Mouse (Mus musculus): ENCODE data around the gene Gdf2.

The Gdf2 gene

DNA sequence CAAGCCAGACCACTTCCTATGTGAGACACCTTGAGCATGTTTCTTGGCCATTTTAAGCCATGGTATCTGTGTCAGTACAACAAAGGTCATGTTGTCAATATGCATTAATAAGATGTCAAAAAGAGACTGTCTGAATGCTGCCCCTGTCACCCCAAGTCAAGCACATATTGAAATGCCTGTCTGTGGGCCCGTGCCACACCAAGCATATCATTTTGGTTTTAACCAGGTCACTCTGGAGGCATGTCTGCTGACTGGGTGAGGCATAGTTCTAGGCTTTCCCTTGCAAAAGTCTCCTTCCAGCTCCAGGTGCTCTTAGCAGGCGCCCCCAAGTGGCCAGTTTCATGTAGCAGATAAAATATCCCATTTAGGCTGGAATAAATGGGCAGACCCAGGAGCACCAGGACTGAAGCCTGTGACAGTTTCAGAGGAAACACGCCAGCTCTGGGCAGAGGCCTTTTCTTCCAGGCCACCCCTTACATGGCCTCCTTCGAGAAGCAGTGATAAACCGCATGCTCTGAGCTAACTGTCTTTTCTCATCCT, 7.0 kb upstream of the Gdf2 start:
- no peaks in the 10 kb centered on the region for H3K36me3 ChIP-seq (ENCODE audit: control insufficient read depth, insufficient read depth, low read length, poor library complexity, severe bottlenecking)
- H3K27me3 ChIP-seq (ENCODE audit: control insufficient read depth, insufficient read depth, low read length, poor library complexity, severe bottlenecking) = no peaks in the 10 kb centered on the region
- DNase-seq (ENCODE audit: low read depth, low spot score) = no peak

DNA sequence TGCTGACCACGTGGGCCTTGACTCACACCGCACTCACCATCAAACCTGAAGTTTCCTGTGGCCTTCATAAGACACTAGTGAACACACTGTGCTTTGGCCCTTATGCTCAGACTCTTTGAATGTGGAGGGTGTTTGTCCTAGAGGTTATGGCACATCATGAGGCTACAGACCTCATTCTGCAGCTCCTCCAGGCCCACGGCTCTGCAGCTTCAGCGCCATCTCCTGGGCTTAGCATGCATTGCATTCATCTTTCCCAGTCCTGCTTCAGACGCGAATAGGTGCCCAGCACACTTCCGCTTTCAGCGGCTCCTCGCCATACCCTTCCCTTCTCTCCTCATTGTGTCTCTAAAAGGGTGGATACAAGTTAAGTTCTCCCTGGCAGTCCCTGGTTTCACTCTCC, 1.7 kb upstream of the Gdf2 start:
- DNase-seq (ENCODE audit: low read depth, low spot score) = no peak
- no peaks in the 10 kb centered on the region for H3K36me3 ChIP-seq (ENCODE audit: control insufficient read depth, insufficient read depth, low read length, poor library complexity, severe bottlenecking)

DNA sequence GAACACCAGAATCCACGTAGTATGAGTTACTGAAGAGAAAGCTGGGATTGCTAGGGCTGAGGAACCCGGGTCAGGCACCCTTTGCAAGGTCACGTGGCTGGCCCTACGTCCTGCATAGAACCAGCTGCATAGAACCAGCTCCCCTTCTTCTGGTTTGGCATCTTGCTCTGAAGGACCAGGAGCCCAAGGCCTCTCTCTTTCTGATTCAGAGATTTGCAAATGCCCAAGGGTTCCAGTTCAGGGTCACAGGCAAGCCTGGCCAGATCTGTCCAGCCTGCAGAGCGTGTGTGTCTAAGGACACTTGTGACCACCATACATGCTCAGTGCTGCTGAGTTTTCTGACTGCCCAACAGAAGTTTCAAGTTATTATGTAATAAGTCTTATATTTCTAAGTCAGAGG, 1.4 kb downstream of the Gdf2 start:
- DNase-seq (ENCODE audit: low read depth, low spot score) = no peak
- no peaks in the 10 kb centered on the region for H3K27me3 ChIP-seq (ENCODE audit: control insufficient read depth, insufficient read depth, low read length, poor library complexity, severe bottlenecking)
- no peaks in the 10 kb centered on the region for H3K36me3 ChIP-seq (ENCODE audit: control insufficient read depth, insufficient read depth, low read length, poor library complexity, severe bottlenecking)

More for the DNA sequence above, 1.7 kb upstream of the Gdf2 start:
- H3K27me3 ChIP-seq (ENCODE audit: control insufficient read depth, insufficient read depth, low read length, poor library complexity, severe bottlenecking) = no peaks in the 10 kb centered on the region

DNA sequence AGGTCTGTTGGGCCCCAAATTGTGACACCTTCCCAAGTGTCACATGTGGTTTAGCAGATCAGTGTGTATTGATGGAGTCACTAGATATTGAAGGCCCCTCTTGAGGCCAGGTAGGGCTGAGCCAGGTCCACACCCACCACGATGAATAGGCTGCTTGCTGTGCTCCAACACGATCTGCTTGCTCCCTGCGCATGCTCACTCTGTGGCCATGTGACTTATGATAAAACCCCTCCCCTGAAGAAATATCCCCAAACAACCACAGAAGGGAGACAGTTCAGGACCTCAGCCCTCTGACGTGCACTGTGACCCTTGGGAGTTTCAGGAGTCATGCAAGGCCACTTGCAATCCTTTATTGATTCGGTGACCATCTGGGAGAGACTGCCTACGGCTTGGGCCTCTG, 5.3 kb downstream of the Gdf2 start:
- H3K36me3 ChIP-seq (ENCODE audit: control insufficient read depth, insufficient read depth, low read length, poor library complexity, severe bottlenecking) = no peaks in the 10 kb centered on the region
- DNase-seq (ENCODE audit: low read depth, low spot score) = no peak
- no peaks in the 10 kb centered on the region for H3K27me3 ChIP-seq (ENCODE audit: control insufficient read depth, insufficient read depth, low read length, poor library complexity, severe bottlenecking)

- no peak for DNase-seq (ENCODE audit: low read depth, low spot score)
- H3K36me3 ChIP-seq (ENCODE audit: control insufficient read depth, insufficient read depth, low read length, poor library complexity, severe bottlenecking) = no peaks in the 10 kb centered on the region
- no peaks in the 10 kb centered on the region for H3K27me3 ChIP-seq (ENCODE audit: control insufficient read depth, insufficient read depth, low read length, poor library complexity, severe bottlenecking)
These were observed 11.6 kb downstream of the Gdf2 start for GRCm38 (mm10) chr14:33952233-33952981.

GRCm38 (mm10) chr14:33953761-33954160, 12.9 kb downstream of the Gdf2 start, which contains the start of gene Rbp3:
Rbp3 (plus strand) TSS chr14:33954003.
- Histone ChIP-seq H3K27me3 (ENCODE audit: control insufficient read depth, insufficient read depth, low read length, poor library complexity, severe bottlenecking) (no peaks in the 10 kb centered on the region), H3K36me3 (ENCODE audit: control insufficient read depth, insufficient read depth, low read length, poor library complexity, severe bottlenecking) (no peaks in the 10 kb centered on the region)
- no peak for DNase-seq (ENCODE audit: low read depth, low spot score)

- H3K36me3 ChIP-seq (ENCODE audit: control insufficient read depth, insufficient read depth, low read length, poor library complexity, severe bottlenecking) = no peaks in the 10 kb centered on the region
- no peak for DNase-seq (ENCODE audit: low read depth, low spot score)
- no peaks in the 10 kb centered on the region for H3K27me3 ChIP-seq (ENCODE audit: control insufficient read depth, insufficient read depth, low read length, poor library complexity, severe bottlenecking)
These were observed 15.2 kb downstream of the Gdf2 start for GRCm38 (mm10) chr14:33956055-33956454.

- Histone ChIP-seq H3K27me3 (ENCODE audit: control insufficient read depth, insufficient read depth, low read length, poor library complexity, severe bottlenecking) (no peaks in the 10 kb centered on the region), H3K36me3 (ENCODE audit: control insufficient read depth, insufficient read depth, low read length, poor library complexity, severe bottlenecking) (no peaks in the 10 kb centered on the region)
- no peak for DNase-seq (ENCODE audit: low read depth, low spot score)
These were observed 17.3 kb downstream of the Gdf2 start for GRCm38 (mm10) chr14:33958186-33958585.

GRCm38 (mm10) chr14:33958841-33959240, 18.0 kb downstream of the Gdf2 start:
- Histone ChIP-seq H3K36me3 (ENCODE audit: control insufficient read depth, insufficient read depth, low read length, poor library complexity, severe bottlenecking) (no peaks in the 10 kb centered on the region), H3K27me3 (ENCODE audit: control insufficient read depth, insufficient read depth, low read length, poor library complexity, severe bottlenecking) (no peaks in the 10 kb centered on the region)
- no peak for DNase-seq (ENCODE audit: low read depth, low spot score)

DNA sequence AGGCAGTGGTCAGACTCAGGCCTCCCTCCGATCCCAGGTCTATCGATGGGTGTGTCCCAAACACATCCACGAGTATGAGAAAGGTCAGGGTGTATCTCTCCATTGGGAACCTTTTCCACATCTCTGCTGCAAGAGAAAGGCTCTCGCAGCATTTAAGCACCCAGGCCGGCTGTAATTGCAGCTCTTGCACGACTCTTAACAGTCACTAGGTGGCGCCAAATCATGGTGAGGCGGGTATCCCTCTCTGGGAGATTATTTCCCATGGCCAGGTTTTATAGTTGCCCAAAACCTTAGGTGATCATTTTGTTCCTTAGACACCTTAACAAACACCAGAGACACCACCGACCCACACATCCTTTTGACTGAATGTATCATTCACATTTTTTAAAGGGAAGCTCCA, 18.5 kb downstream of the Gdf2 start:
- no peak for DNase-seq (ENCODE audit: low read depth, low spot score)
- H3K36me3 ChIP-seq (ENCODE audit: control insufficient read depth, insufficient read depth, low read length, poor library complexity, severe bottlenecking) = no peaks in the 10 kb centered on the region
- H3K27me3 ChIP-seq (ENCODE audit: control insufficient read depth, insufficient read depth, low read length, poor library complexity, severe bottlenecking) = no peaks in the 10 kb centered on the region

GRCm38 (mm10) chr14:33965675-33966074, 24.8 kb downstream of the Gdf2 start:
- Histone ChIP-seq H3K36me3 (ENCODE audit: control insufficient read depth, insufficient read depth, low read length, poor library complexity, severe bottlenecking) (no peaks in the 10 kb centered on the region), H3K27me3 (ENCODE audit: control insufficient read depth, insufficient read depth, low read length, poor library complexity, severe bottlenecking) (no peaks in the 10 kb centered on the region)
- DNase-seq (ENCODE audit: low read depth, low spot score) = no peak

DNA sequence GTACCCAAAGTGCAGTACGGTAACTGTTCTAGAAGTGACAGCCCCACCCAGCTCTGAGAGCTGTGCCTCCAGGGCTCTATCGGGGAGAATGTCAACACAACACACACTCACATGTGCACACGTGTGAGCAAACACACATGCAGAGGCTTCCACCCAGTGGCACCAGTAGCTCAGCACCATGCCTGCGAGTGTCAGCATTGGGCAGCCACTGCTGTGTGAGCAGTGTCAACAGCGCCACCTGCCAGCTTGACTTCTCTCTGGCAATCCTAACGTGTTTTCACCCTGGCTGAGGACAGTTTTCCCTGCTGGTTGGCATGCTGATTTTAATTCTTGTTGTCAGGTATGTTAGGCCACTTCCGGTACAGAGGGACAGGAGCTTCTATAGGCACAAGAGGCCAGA, 31.8 kb downstream of the Gdf2 start:
- no peaks in the 10 kb centered on the region for H3K27me3 ChIP-seq (ENCODE audit: control insufficient read depth, insufficient read depth, low read length, poor library complexity, severe bottlenecking)
- no peak for DNase-seq (ENCODE audit: low read depth, low spot score)
- no peaks in the 10 kb centered on the region for H3K36me3 ChIP-seq (ENCODE audit: control insufficient read depth, insufficient read depth, low read length, poor library complexity, severe bottlenecking)

DNA sequence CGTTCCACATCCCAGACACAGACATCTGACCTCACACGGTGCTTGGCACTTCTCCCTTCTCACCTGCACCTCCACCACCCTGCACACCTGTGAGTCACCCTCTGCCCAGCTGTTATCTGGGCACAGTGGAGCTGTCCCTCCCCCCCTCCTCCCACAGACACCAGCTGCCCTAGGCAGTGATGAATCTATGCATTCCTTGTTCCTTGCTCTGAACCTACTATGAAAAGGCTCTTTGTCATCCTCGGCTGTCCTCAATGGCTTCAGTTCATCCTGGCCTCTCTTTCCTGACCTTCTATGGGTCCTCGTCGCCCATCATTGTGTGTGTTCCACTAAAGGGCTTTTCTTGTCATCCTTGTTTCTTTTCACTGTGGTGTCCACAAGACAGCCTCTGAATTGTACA, 33.9 kb downstream of the Gdf2 start:
- Histone ChIP-seq H3K36me3 (ENCODE audit: control insufficient read depth, insufficient read depth, low read length, poor library complexity, severe bottlenecking) (no peaks in the 10 kb centered on the region), H3K27me3 (ENCODE audit: control insufficient read depth, insufficient read depth, low read length, poor library complexity, severe bottlenecking) (no peaks in the 10 kb centered on the region)
- no peak for DNase-seq (ENCODE audit: low read depth, low spot score)

GRCm38 (mm10) chr14:33977748-33978147, 36.9 kb downstream of the Gdf2 start:
- H3K36me3 ChIP-seq (ENCODE audit: control insufficient read depth, insufficient read depth, low read length, poor library complexity, severe bottlenecking) = no peaks in the 10 kb centered on the region
- H3K27me3 ChIP-seq (ENCODE audit: control insufficient read depth, insufficient read depth, low read length, poor library complexity, severe bottlenecking) = no peaks in the 10 kb centered on the region
- no peak for DNase-seq (ENCODE audit: low read depth, low spot score)

DNA sequence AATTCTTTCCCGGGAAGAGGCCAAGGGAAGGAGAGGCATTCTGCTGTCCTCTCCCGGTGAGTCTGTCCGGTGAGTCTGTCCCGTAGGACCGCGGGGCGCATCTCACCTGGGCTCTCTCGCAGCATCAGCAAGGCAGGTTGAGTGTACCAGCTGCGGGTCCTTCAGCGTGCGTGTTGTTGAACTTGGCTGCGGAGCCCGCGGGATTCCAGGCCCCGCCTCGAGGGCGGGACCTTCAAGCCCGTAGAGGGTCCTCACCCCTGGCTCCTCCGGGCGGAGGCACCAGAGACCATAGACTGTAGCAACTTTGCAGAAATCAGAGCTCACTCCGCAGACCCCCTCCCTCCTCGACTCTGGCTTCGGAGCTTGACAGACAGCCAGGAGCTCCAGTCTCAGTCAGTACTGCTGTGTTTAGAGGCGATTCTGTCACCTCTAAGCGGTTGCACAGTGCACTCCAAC, 37.8 kb downstream of the Gdf2 start, which contains the start of gene Zfp488:
TSS of gene Zfp488 (minus strand) at position 161 of the 456 bp plus-strand sequence.
- Histone ChIP-seq H3K27me3 (ENCODE audit: control insufficient read depth, insufficient read depth, low read length, poor library complexity, severe bottlenecking) (no peaks in the 10 kb centered on the region), H3K36me3 (ENCODE audit: control insufficient read depth, insufficient read depth, low read length, poor library complexity, severe bottlenecking) (no peaks in the 10 kb centered on the region)
- no peak for DNase-seq (ENCODE audit: low read depth, low spot score)

Measured in splenic B cell, adult 2 months (primary cell).